ENCODE assay signal across 8 mouse cellular contexts in the genomic region with DNA sequence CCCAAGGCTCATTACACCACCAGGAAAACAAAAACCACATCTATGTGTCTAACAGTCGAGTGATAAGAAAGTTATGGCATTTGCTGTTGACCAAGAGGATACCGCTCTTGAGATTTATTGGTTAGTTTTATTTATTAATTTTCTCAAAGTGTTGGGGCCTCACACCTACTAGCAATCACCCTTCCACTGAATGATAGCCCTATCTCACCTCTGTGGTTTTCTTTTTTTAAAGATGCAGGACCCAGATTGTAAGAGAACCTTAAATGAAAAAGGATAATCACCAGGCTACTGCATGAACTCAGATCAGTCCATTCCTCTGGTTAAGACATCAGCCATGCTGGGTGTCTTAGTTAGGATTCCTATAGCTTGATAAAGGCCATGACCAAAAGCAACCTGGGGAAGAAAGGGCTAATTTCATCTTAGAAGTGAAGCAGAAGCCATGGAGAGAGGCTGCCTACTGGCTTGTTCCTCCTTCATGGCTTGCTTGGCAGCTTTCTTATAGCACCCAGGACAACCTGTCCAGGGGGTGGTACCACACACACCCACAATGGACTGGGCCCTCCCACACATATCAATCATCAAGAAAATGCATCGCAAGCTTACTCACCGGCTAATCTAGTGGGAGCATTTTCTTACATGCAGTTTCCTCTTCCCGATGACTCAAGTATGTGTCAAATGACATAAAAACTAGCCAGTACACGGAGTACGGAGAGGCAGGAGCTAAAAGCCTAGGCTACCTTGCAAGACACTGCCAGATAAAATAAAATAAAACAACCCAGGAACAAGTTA. TPM values are rescaled to one million over a fixed set of nuclear protein-coding genes. Genes with fewer than 3 reads are reported as not detected.
DNase-seq lines count a peak whose midpoint lies in the region; ATAC-seq and TF ChIP-seq lines count a peak whose summit lies in the region.
"Had no signal": no experiment of that assay in that cellular context is flagged by ENCODE, and none has a peak within 500 bp of the region (broad histone marks: within the 10 kb centered on the region; RNA-seq: fewer than 3 reads in every experiment).

No protein-coding gene starts in this region.

- no peak overlapping the region for H3K9ac ChIP-seq in limb, embryonic 13.5 days
- no peak overlapping the region for H3K9ac ChIP-seq in heart, embryonic 11.5 days (ENCODE audit: low read depth, low read length)
- H3K9ac ChIP-seq in lung, postnatal 0 days (replicated peaks; ENCODE audit: low read depth) = 0 out of 2 replicates have a peak overlapping the region, but pooled peaks have one; percentile 16

- H3K27me3 ChIP-seq in limb, embryonic 13.5 days = no peaks in the 10 kb centered on the region
- no peaks in the 10 kb centered on the region for H3K27me3 ChIP-seq in limb, embryonic 10.5 days (ENCODE audit: low read depth, poor library complexity, severe bottlenecking)
- no peaks in the 10 kb centered on the region for H3K27me3 ChIP-seq in heart, embryonic 11.5 days (ENCODE audit: control insufficient read depth, insufficient read depth, low read length)
- H3K27me3 ChIP-seq in lung, postnatal 0 days (replicated peaks; ENCODE audit: insufficient read depth, low read length) = no peaks in the 10 kb centered on the region

- no peak for TF ChIP-seq CTCF in bone marrow macrophage, adult 2 months (IDR thresholded peaks at IDR 0.05; ENCODE audit: low read depth, low read length)
- no peak for TF ChIP-seq CTCF in lung, postnatal 0 days (IDR thresholded peaks at IDR 0.05)
- TF ChIP-seq CTCF in left cerebral cortex, adult 2 months (IDR thresholded peaks at IDR 0.05) = no peak

- intact Hi-C loops in left cerebral cortex, adult 2 months (cut with DNase I) = no loop called here

- no peaks in the 10 kb centered on the region for H3K9me3 ChIP-seq in limb, embryonic 13.5 days
- H3K9me3 ChIP-seq in limb, embryonic 10.5 days (replicated peaks) = no peaks in the 10 kb centered on the region
- no peaks in the 10 kb centered on the region for H3K9me3 ChIP-seq in heart, embryonic 11.5 days (replicated peaks; ENCODE audit: control insufficient read depth, low read length)
- no peaks in the 10 kb centered on the region for H3K9me3 ChIP-seq in lung, postnatal 0 days (ENCODE audit: low read length)

- no peaks in the 10 kb centered on the region; the same call in 1 of the 2 replicates for H3K36me3 ChIP-seq in limb, embryonic 13.5 days
- peaks cover 7% of the 10 kb centered on the region; the same call in 1 of the 2 replicates for H3K36me3 ChIP-seq in limb, embryonic 10.5 days
- H3K36me3 ChIP-seq in heart, embryonic 11.5 days (ENCODE audit: control insufficient read depth, insufficient read depth, low read length) = no peaks in the 10 kb centered on the region
- H3K36me3 ChIP-seq in lung, postnatal 0 days (ENCODE audit: insufficient read depth, low read length) = peaks cover 4% of the 10 kb centered on the region; the same call in 1 of the 2 replicates

- no peak overlapping the region for H3K27ac ChIP-seq in limb, embryonic 13.5 days
- no peak overlapping the region for H3K27ac ChIP-seq in limb, embryonic 10.5 days
- H3K27ac ChIP-seq in bone marrow macrophage, adult 2 months (ENCODE audit: insufficient read depth, low read depth, low read length) = peak overlapping the region; percentile 77; the same call in 1 of the 2 replicates
- H3K27ac ChIP-seq in heart, embryonic 11.5 days (ENCODE audit: low read depth, low read length) = peak overlapping the region; percentile 75
- peak overlapping the region; percentile 89 for H3K27ac ChIP-seq in lung, postnatal 0 days (ENCODE audit: low read length)
- H3K27ac ChIP-seq in left cerebral cortex, adult 2 months = no peak overlapping the region

- H3K4me1 ChIP-seq in limb, embryonic 13.5 days = peaks cover 57% of the 10 kb centered on the region
- H3K4me1 ChIP-seq in limb, embryonic 10.5 days = peaks cover 36% of the 10 kb centered on the region
- peaks cover 78% of the 10 kb centered on the region for H3K4me1 ChIP-seq in bone marrow macrophage, adult 2 months (ENCODE audit: control insufficient read depth, insufficient read depth, low read length)
- peaks cover 86% of the 10 kb centered on the region for H3K4me1 ChIP-seq in heart, embryonic 11.5 days (ENCODE audit: control insufficient read depth, insufficient read depth, low read length)
- peaks cover 69% of the 10 kb centered on the region for H3K4me1 ChIP-seq in lung, postnatal 0 days (ENCODE audit: insufficient read depth, low read depth, low read length)

- ATAC-seq in limb, embryonic 13.5 days (ENCODE audit: low FRiP score, low read depth) = no peak
- ATAC-seq in heart, embryonic 11.5 days (replicated peaks; ENCODE audit: insufficient number of reproducible peaks, low FRiP score, low TSS enrichment) = no peak
- ATAC-seq in lung, postnatal 0 days = 0 out of 2 replicates have a peak, but pooled peaks have one; percentile 0
- no peak for ATAC-seq in erythroid progenitor cell, adult 5-6 weeks (replicated peaks; ENCODE audit: low FRiP score, poor library complexity, severe bottlenecking)

- DNase-seq in limb, embryonic 10.5 days (ENCODE audit: low spot score) = no peak
- peak; percentile 69 for DNase-seq in lung, postnatal 0 days (ENCODE audit: low spot score)
- no peak for DNase-seq in left cerebral cortex, adult 2 months (ENCODE audit: extremely low spot score in 1 of 2, low spot score in 2 of 2)
- DNase-seq: cerebellum, adult 11 months had no signal

- no peak overlapping the region for H3K4me3 ChIP-seq in limb, embryonic 13.5 days
- no peak overlapping the region for H3K4me3 ChIP-seq in limb, embryonic 10.5 days
- peak overlapping the region; percentile 11; the same call in 1 of the 2 replicates for H3K4me3 ChIP-seq in bone marrow macrophage, adult 2 months (ENCODE audit: insufficient read depth, low read length)
- H3K4me3 ChIP-seq in heart, embryonic 11.5 days (ENCODE audit: low read depth, low read length) = no peak overlapping the region
- no peak overlapping the region for H3K4me3 ChIP-seq in lung, postnatal 0 days (ENCODE audit: low read depth, low read length)
- H3K4me3 ChIP-seq in left cerebral cortex, adult 2 months = no peak overlapping the region

- WGBS in limb, embryonic 13.5 days = 69% methylated on average over 7 of the region's 7 CpGs
- WGBS in limb, embryonic 10.5 days = 87% methylated on average over 7 of the region's 7 CpGs
- WGBS in heart, embryonic 11.5 days (ENCODE audit: insufficient replicate concordance) = 41% methylated on average over 7 of the region's 7 CpGs
- 33% methylated on average over 7 of the region's 7 CpGs for WGBS in lung, postnatal 0 days

- TF ChIP-seq POLR2A in bone marrow macrophage, adult 2 months (IDR thresholded peaks at IDR 0.05; ENCODE audit: borderline replicate concordance, low read depth, low read length) = no peak

- peak overlapping the region; percentile 11; the same call in 1 of the 2 replicates for H3K4me2 ChIP-seq in limb, embryonic 13.5 days (replicated peaks)
- no peak overlapping the region for H3K4me2 ChIP-seq in heart, embryonic 11.5 days
- peak overlapping the region; percentile 29 for H3K4me2 ChIP-seq in lung, postnatal 0 days (replicated peaks; ENCODE audit: low read depth, low read length)

- peak; percentile 66 for TF ChIP-seq EP300 in lung, postnatal 0 days (IDR thresholded peaks at IDR 0.05)

RNA-seq across cellular contexts. Expression of gene B4galt1, which starts 7.5 kb away (rescaled TPM):
- 40.5 and 41.2 TPM in 2 replicates for polyA plus RNA-seq in limb, embryonic 13.5 days (2015; fragmentation: Nextera tagmentation; extraction: Ambion mirVana)
- 23.6 and 29.9 TPM in 2 replicates for polyA plus RNA-seq in limb, embryonic 10.5 days (2016; fragmentation: Nextera tagmentation; extraction: Ambion mirVana)
- polyA plus RNA-seq in bone marrow macrophage, adult 2 months (2012; ENCODE audit: insufficient read depth, insufficient read length, missing spikeins) = 75.9 and 77.7 TPM in 2 replicates
- polyA plus RNA-seq in heart, embryonic 11.5 days (2014; fragmentation: Nextera tagmentation; extraction: Ambion mirVana) = 43.9 and 50.2 TPM in 2 replicates
- polyA plus RNA-seq in lung, postnatal 0 days (2015; fragmentation: Nextera tagmentation; extraction: Ambion mirVana) = 82.9 and 89.4 TPM in 2 replicates
- total RNA-seq in erythroid progenitor cell, adult 5-6 weeks (2015; ENCODE audit: low replicate concordance) = 49.4 and 49.9 TPM in 2 replicates
- total RNA-seq in erythroid progenitor cell, adult 5-6 weeks (2017; ENCODE audit: low replicate concordance) = 43.9 and 46.2 TPM in 2 replicates
- total RNA-seq in left cerebral cortex, adult 2 months (2021) = 1 to 10 TPM; 5.0 to 8.2 TPM

Comparison
In these comparisons a context has a peak if more than half of its experiments do, and no peak if none do; other contexts are left out.
1. H3K27ac ChIP-seq: peak in bone marrow macrophage, adult 2 months (single experiment), heart, embryonic 11.5 days (single experiment) and lung, postnatal 0 days (single experiment); none in limb, embryonic 13.5 days (single experiment), limb, embryonic 10.5 days (single experiment) and left cerebral cortex, adult 2 months (single experiment).